Mouse (Mus musculus): ENCODE data around the gene Camk2n1. TPM values are rescaled to one million over a fixed set of nuclear protein-coding genes. Genes with fewer than 3 reads are reported as not detected.

Camk2n1 gene
- polyA plus RNA-seq, 2 experiments, result 2.1 to 7.8 TPM

GRCm38 (mm10) chr4:138491088-138491487, 37.0 kb downstream of the Camk2n1 start:
- Histone ChIP-seq H3K4me3 (replicated peaks; ENCODE audit: low read length) (no peak overlapping the region), H3K9me3 (ENCODE audit: control insufficient read depth, low read length) (no peaks in the 10 kb centered on the region), H3K36me3 (ENCODE audit: control insufficient read depth, insufficient read depth, low read length) (no peaks in the 10 kb centered on the region), H3K27ac (replicated peaks; ENCODE audit: low read depth, low read length) (no peak overlapping the region), H3K27me3 (ENCODE audit: control insufficient read depth, insufficient read depth, low read length) (no peaks in the 10 kb centered on the region), H3K4me1 (ENCODE audit: control insufficient read depth, insufficient read depth, low read length) (peaks cover 10% of the 10 kb centered on the region), H3K9ac (ENCODE audit: low read depth, low read length, severe bottlenecking) (no peak overlapping the region), H3K4me2 (replicated peaks; ENCODE audit: low read depth, low read length, severe bottlenecking) (no peak overlapping the region)
- ATAC-seq (ENCODE audit: low FRiP score, low read depth), result no peak
- no peak for DNase-seq (ENCODE audit: low spot score)
- WGBS, result 72% methylated on average over 4 of the region's 4 CpGs
- no peak for TF ChIP-seq POLR2A (IDR thresholded peaks at IDR 0.05; ENCODE audit: borderline replicate concordance, extremely low read depth, insufficient read depth, insufficient read length)

GRCm38 (mm10) chr4:138493161-138494001, 39.3 kb downstream of the Camk2n1 start:
- DNase-seq (ENCODE audit: low spot score) (peak; percentile 48), ATAC-seq (ENCODE audit: low FRiP score, low read depth) (0 out of 2 replicates have a peak, but pooled peaks have one; percentile 54)
- Histone ChIP-seq H3K27ac (replicated peaks; ENCODE audit: low read depth, low read length) (no peak overlapping the region), H3K36me3 (ENCODE audit: control insufficient read depth, insufficient read depth, low read length) (no peaks in the 10 kb centered on the region), H3K27me3 (ENCODE audit: control insufficient read depth, insufficient read depth, low read length) (no peaks in the 10 kb centered on the region), H3K9me3 (ENCODE audit: control insufficient read depth, low read length) (no peaks in the 10 kb centered on the region), H3K4me2 (replicated peaks; ENCODE audit: low read depth, low read length, severe bottlenecking) (no peak overlapping the region), H3K4me3 (replicated peaks; ENCODE audit: low read length) (no peak overlapping the region), H3K4me1 (ENCODE audit: control insufficient read depth, insufficient read depth, low read length) (peaks cover 10% of the 10 kb centered on the region), H3K9ac (ENCODE audit: low read depth, low read length, severe bottlenecking) (no peak overlapping the region)
- 51% methylated on average over 5 of the region's 5 CpGs for WGBS
- TF ChIP-seq POLR2A (IDR thresholded peaks at IDR 0.05; ENCODE audit: borderline replicate concordance, extremely low read depth, insufficient read depth, insufficient read length), result no peak

GRCm38 (mm10) chr4:138494905-138495304, 40.8 kb downstream of the Camk2n1 start:
- no peaks in the 10 kb centered on the region for H3K9me3 ChIP-seq (ENCODE audit: control insufficient read depth, low read length)
- H3K4me2 ChIP-seq (replicated peaks; ENCODE audit: low read depth, low read length, severe bottlenecking), result no peak overlapping the region
- H3K4me3 ChIP-seq (replicated peaks; ENCODE audit: low read length), result no peak overlapping the region
- ATAC-seq (ENCODE audit: low FRiP score, low read depth), result peak; percentile 60
- H3K36me3 ChIP-seq (ENCODE audit: control insufficient read depth, insufficient read depth, low read length), result no peaks in the 10 kb centered on the region
- H3K9ac ChIP-seq (ENCODE audit: low read depth, low read length, severe bottlenecking), result no peak overlapping the region
- no peak overlapping the region for H3K27ac ChIP-seq (replicated peaks; ENCODE audit: low read depth, low read length)
- no peak for TF ChIP-seq POLR2A (IDR thresholded peaks at IDR 0.05; ENCODE audit: borderline replicate concordance, extremely low read depth, insufficient read depth, insufficient read length)
- peaks cover 10% of the 10 kb centered on the region for H3K4me1 ChIP-seq (ENCODE audit: control insufficient read depth, insufficient read depth, low read length)
- no peak for DNase-seq (ENCODE audit: low spot score)
- WGBS, result 21% methylated on average over 5 of the region's 5 CpGs
- no peaks in the 10 kb centered on the region for H3K27me3 ChIP-seq (ENCODE audit: control insufficient read depth, insufficient read depth, low read length)

- no peak for ATAC-seq (ENCODE audit: low FRiP score, low read depth)
- Histone ChIP-seq H3K27ac (replicated peaks; ENCODE audit: low read depth, low read length) (no peak overlapping the region), H3K4me1 (ENCODE audit: control insufficient read depth, insufficient read depth, low read length) (peaks cover 10% of the 10 kb centered on the region), H3K9ac (ENCODE audit: low read depth, low read length, severe bottlenecking) (0 out of 2 replicates have a peak overlapping the region, but pooled peaks have one; percentile 21), H3K4me3 (replicated peaks; ENCODE audit: low read length) (no peak overlapping the region), H3K9me3 (ENCODE audit: control insufficient read depth, low read length) (no peaks in the 10 kb centered on the region), H3K36me3 (ENCODE audit: control insufficient read depth, insufficient read depth, low read length) (no peaks in the 10 kb centered on the region), H3K4me2 (replicated peaks; ENCODE audit: low read depth, low read length, severe bottlenecking) (peak overlapping the region; percentile 27), H3K27me3 (ENCODE audit: control insufficient read depth, insufficient read depth, low read length) (no peaks in the 10 kb centered on the region)
- DNase-seq (ENCODE audit: low spot score), result no peak
- TF ChIP-seq POLR2A (IDR thresholded peaks at IDR 0.05; ENCODE audit: borderline replicate concordance, extremely low read depth, insufficient read depth, insufficient read length), result no peak
- WGBS, result 4% methylated on average over 13 of the region's 13 CpGs
These were observed 41.7 kb downstream of the Camk2n1 start for GRCm38 (mm10) chr4:138495775-138496174.

GRCm38 (mm10) chr4:138496746-138497520, 42.8 kb downstream of the Camk2n1 start:
- Histone ChIP-seq H3K4me3 (replicated peaks; ENCODE audit: low read length) (no peak overlapping the region), H3K27ac (replicated peaks; ENCODE audit: low read depth, low read length) (no peak overlapping the region), H3K27me3 (ENCODE audit: control insufficient read depth, insufficient read depth, low read length) (no peaks in the 10 kb centered on the region), H3K4me1 (ENCODE audit: control insufficient read depth, insufficient read depth, low read length) (peaks cover 10% of the 10 kb centered on the region), H3K9ac (ENCODE audit: low read depth, low read length, severe bottlenecking) (no peak overlapping the region), H3K36me3 (ENCODE audit: control insufficient read depth, insufficient read depth, low read length) (no peaks in the 10 kb centered on the region), H3K9me3 (ENCODE audit: control insufficient read depth, low read length) (no peaks in the 10 kb centered on the region), H3K4me2 (replicated peaks; ENCODE audit: low read depth, low read length, severe bottlenecking) (no peak overlapping the region)
- WGBS, result 84% methylated on average over 24 of the region's 24 CpGs
- ATAC-seq (ENCODE audit: low FRiP score, low read depth) (no peak), DNase-seq (ENCODE audit: low spot score) (no peak)
- TF ChIP-seq POLR2A (IDR thresholded peaks at IDR 0.05; ENCODE audit: borderline replicate concordance, extremely low read depth, insufficient read depth, insufficient read length), result no peak

Measured in limb, embryonic 14.5 days (tissue).